Mouse (Mus musculus): ENCODE measurements around the gene Olfr251. TPM values are rescaled to one million over a fixed set of nuclear protein-coding genes. Genes with fewer than 3 reads are reported as not detected.
"Not testable (repeated sequence)": the region's sequence is repeated elsewhere in the genome, so short reads cannot be mapped to it uniquely, and the experiment has no call there.

Olfr251 gene
- polyA plus RNA-seq (2012; rRNA removed), result not detected in 2 replicates

DNA sequence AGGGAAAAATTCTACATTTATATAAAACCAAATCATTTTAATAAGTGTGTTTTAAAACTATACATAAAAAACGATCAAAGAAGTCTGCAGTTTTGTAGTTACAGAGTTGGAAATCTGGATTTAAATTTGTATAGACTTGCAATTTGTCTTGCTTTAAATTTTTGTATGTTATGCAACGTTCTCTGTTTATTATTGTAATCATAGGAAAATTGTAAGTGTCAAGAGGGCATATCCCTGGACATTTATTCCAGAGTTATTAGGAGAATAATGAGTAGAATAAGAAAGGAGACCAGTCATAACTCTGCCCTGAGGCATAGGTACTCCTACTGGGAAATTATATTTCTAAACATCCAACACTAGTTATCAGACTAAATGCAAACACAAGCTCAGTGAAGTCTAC is at the start of gene Olfr251:
TSS of gene Olfr251 (plus strand) at position 301 of the 400 bp plus-strand sequence.
- H3K4me1 ChIP-seq (ENCODE audit: control insufficient read depth, insufficient read depth, insufficient read length, low read length), result no peaks in the 10 kb centered on the region
- WGBS, result 50% methylated on average over 2 of the region's 2 CpGs
- no peaks in the 10 kb centered on the region for H3K36me3 ChIP-seq (ENCODE audit: control insufficient read depth, insufficient read depth, low read length)

GRCm38 (mm10) chr9:38328760-38329159 is 48.1 kb upstream of the Olfr251 start, which contains the start of gene Olfr25:
TSS of gene Olfr25 (plus strand) at chr9:38329060.
- Histone ChIP-seq H3K4me3 (ENCODE audit: low read depth, low read length) (no peak within 1 kb of the TSS), H3K27me3 (ENCODE audit: control insufficient read depth, insufficient read depth, low read length) (no peaks in the 10 kb centered on the region), H3K36me3 (ENCODE audit: control insufficient read depth, insufficient read depth, low read length) (no peaks in the 10 kb centered on the region), H3K4me1 (ENCODE audit: control insufficient read depth, insufficient read depth, insufficient read length, low read length) (no peaks in the 10 kb centered on the region), H3K27ac (ENCODE audit: insufficient read depth, low read depth, low read length) (no peak within 1 kb of the TSS)
- 67% methylated on average over 3 of the region's 3 CpGs for WGBS
- no peak for TF ChIP-seq CTCF (IDR thresholded peaks at IDR 0.05; ENCODE audit: extremely low read depth, insufficient read length, insufficient replicate concordance, low read depth, low read length)
- TF ChIP-seq POLR2A (IDR thresholded peaks at IDR 0.05; ENCODE audit: low read depth, low read length), result no peak

More for the DNA sequence above, at the start of gene Olfr251:
- H3K27ac ChIP-seq (ENCODE audit: insufficient read depth, low read depth, low read length), result no peak within 1 kb of the TSS
- TF ChIP-seq CTCF (IDR thresholded peaks at IDR 0.05; ENCODE audit: extremely low read depth, insufficient read length, insufficient replicate concordance, low read depth, low read length) (no peak), POLR2A (IDR thresholded peaks at IDR 0.05; ENCODE audit: low read depth, low read length) (no peak)
- H3K4me3 ChIP-seq (ENCODE audit: low read depth, low read length), result no peak within 1 kb of the TSS
- no peaks in the 10 kb centered on the region for H3K27me3 ChIP-seq (ENCODE audit: control insufficient read depth, insufficient read depth, low read length)

DNA sequence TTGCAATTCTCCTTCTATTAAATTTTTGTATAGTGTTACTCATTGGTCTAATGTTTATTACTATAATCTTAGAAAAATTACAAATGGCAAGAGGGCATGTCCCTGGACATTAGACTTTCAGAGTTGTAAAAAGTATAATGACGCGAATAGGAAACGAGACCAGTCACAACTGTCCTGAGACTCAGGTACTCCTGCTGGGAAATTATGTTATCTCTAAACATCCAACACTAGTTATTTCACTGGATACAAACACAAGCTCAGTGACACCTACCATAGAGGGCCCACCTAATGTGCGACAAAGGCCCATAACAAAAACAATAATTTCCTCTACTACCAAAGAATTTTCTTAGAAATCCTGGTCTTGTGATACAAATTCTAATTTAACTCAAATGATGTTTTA is 28.8 kb upstream of the Olfr251 start, which contains the start of gene Olfr898:
TSS of gene Olfr898 (plus strand) at position 301 of the 400 bp plus-strand sequence.
- Histone ChIP-seq H3K4me1 (ENCODE audit: control insufficient read depth, insufficient read depth, insufficient read length, low read length) (no peaks in the 10 kb centered on the region), H3K4me3 (ENCODE audit: low read depth, low read length) (no peak within 1 kb of the TSS), H3K36me3 (ENCODE audit: control insufficient read depth, insufficient read depth, low read length) (no peaks in the 10 kb centered on the region), H3K27me3 (ENCODE audit: control insufficient read depth, insufficient read depth, low read length) (no peaks in the 10 kb centered on the region), H3K27ac (ENCODE audit: insufficient read depth, low read depth, low read length) (no peak within 1 kb of the TSS)
- TF ChIP-seq POLR2A (IDR thresholded peaks at IDR 0.05; ENCODE audit: low read depth, low read length) (no peak), CTCF (IDR thresholded peaks at IDR 0.05; ENCODE audit: extremely low read depth, insufficient read length, insufficient replicate concordance, low read depth, low read length) (no peak)
- WGBS, result 82% methylated on average over 4 of the region's 4 CpGs

GRCm38 (mm10) chr9:38366596-38366995 is 10.3 kb upstream of the Olfr251 start, which contains the start of gene Olfr250:
TSS of gene Olfr250 (plus strand) at chr9:38366896.
- H3K4me1 ChIP-seq (ENCODE audit: control insufficient read depth, insufficient read depth, insufficient read length, low read length), result no peaks in the 10 kb centered on the region
- WGBS, result 91% methylated on average over 2 of the region's 2 CpGs
- no peak within 1 kb of the TSS for H3K4me3 ChIP-seq (ENCODE audit: low read depth, low read length)
- no peak for TF ChIP-seq CTCF (IDR thresholded peaks at IDR 0.05; ENCODE audit: extremely low read depth, insufficient read length, insufficient replicate concordance, low read depth, low read length)
- TF ChIP-seq POLR2A (IDR thresholded peaks at IDR 0.05; ENCODE audit: low read depth, low read length), result no peak
- H3K36me3 ChIP-seq (ENCODE audit: control insufficient read depth, insufficient read depth, low read length), result no peaks in the 10 kb centered on the region
- no peaks in the 10 kb centered on the region for H3K27me3 ChIP-seq (ENCODE audit: control insufficient read depth, insufficient read depth, low read length)
- no peak within 1 kb of the TSS for H3K27ac ChIP-seq (ENCODE audit: insufficient read depth, low read depth, low read length)

- no peak within 1 kb of the TSS for H3K4me3 ChIP-seq (ENCODE audit: low read depth, low read length)
- 69% methylated on average over 1 of the region's 1 CpGs for WGBS
- H3K36me3 ChIP-seq (ENCODE audit: control insufficient read depth, insufficient read depth, low read length), result no peaks in the 10 kb centered on the region
- no peaks in the 10 kb centered on the region for H3K27me3 ChIP-seq (ENCODE audit: control insufficient read depth, insufficient read depth, low read length)
- H3K27ac ChIP-seq (ENCODE audit: insufficient read depth, low read depth, low read length), result no peak within 1 kb of the TSS
- H3K4me1 ChIP-seq (ENCODE audit: control insufficient read depth, insufficient read depth, insufficient read length, low read length), result no peaks in the 10 kb centered on the region
- TF ChIP-seq CTCF (IDR thresholded peaks at IDR 0.05; ENCODE audit: extremely low read depth, insufficient read length, insufficient replicate concordance, low read depth, low read length) (no peak), POLR2A (IDR thresholded peaks at IDR 0.05; ENCODE audit: low read depth, low read length) (no peak)
Observed at GRCm38 (mm10) chr9:38401398-38401797, 24.5 kb downstream of the Olfr251 start, which contains the start of gene Olfr147. TSS of gene Olfr147 (plus strand) at chr9:38401698.

DNA sequence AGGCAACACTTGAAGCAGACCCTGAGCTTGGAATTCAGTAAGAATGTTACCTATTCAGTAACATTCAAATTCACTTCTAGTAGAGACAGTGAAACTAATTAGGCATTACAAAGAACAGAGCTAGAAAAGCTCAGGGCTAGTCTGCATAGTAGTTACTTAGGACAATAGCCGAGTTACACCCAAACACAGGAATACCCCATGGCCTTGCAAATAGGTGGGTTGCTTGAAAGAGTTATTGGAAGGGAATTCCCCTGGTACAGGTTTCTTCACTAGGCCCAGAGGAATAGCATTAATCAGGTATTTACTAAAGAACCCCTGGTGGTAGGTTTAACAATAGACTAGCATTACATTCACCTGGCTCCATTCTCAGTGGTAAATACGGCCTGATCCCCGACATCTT is 30.6 kb downstream of the Olfr251 start:
- not testable (repeated sequence) for H3K27me3 ChIP-seq (ENCODE audit: control insufficient read depth, insufficient read depth, low read length); H3K4me1 ChIP-seq (ENCODE audit: control insufficient read depth, insufficient read depth, insufficient read length, low read length); H3K4me3 ChIP-seq (ENCODE audit: low read depth, low read length); H3K27ac ChIP-seq (ENCODE audit: insufficient read depth, low read depth, low read length); H3K36me3 ChIP-seq (ENCODE audit: control insufficient read depth, insufficient read depth, low read length)
- 92% methylated on average over 3 of the region's 3 CpGs for WGBS

DNA sequence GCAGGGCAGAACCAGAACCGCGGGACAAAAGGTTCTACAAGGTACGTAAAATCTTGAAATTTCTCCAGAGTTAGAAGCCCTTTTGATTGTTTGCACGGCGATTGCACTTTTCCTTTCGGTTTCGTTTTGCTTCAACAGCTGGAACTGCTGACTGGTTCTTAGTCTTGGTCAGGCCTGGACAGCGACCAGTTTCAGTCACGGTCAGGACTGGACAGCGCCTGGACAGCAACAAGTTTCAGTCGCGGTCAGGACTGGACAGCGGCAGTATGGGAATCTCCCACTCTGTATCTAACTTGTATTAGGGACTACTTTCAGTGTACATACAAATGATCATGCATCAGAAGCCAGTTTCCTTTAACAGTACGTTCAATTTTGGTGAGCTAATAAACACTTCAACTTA is 36.6 kb downstream of the Olfr251 start:
- not testable (repeated sequence) for H3K4me1 ChIP-seq (ENCODE audit: control insufficient read depth, insufficient read depth, insufficient read length, low read length); H3K36me3 ChIP-seq (ENCODE audit: control insufficient read depth, insufficient read depth, low read length); H3K27me3 ChIP-seq (ENCODE audit: control insufficient read depth, insufficient read depth, low read length); H3K27ac ChIP-seq (ENCODE audit: insufficient read depth, low read depth, low read length); H3K4me3 ChIP-seq (ENCODE audit: low read depth, low read length)
- WGBS, result 87% methylated on average over 14 of the region's 14 CpGs

DNA sequence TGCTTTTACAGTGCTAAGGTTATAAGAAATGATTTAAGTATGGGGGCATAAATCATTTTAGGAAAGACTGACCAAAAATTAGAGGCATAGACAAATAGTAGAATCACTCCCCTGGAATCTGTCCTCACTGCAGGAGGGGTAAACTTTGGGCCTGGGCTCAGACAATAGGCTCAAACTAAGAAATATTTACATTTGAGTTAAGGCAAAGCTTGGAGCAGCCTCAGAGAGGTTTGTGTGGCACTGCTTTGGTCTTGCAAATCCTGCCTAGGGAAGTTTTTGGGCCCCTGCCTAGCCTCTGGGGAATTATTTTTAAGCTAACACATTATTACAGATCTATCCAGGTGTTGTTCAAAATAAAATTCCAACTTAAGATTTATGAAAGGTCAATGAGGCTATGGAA is 46.9 kb downstream of the Olfr251 start:
- TF ChIP-seq CTCF (IDR thresholded peaks at IDR 0.05; ENCODE audit: extremely low read depth, insufficient read length, insufficient replicate concordance, low read depth, low read length), result no peak
- TF ChIP-seq POLR2A (IDR thresholded peaks at IDR 0.05; ENCODE audit: low read depth, low read length), result no peak
- no peaks in the 10 kb centered on the region for H3K36me3 ChIP-seq (ENCODE audit: control insufficient read depth, insufficient read depth, low read length)
- no peaks in the 10 kb centered on the region for H3K27me3 ChIP-seq (ENCODE audit: control insufficient read depth, insufficient read depth, low read length)
- H3K4me1 ChIP-seq (ENCODE audit: control insufficient read depth, insufficient read depth, insufficient read length, low read length), result no peaks in the 10 kb centered on the region
- no peak overlapping the region for H3K4me3 ChIP-seq (ENCODE audit: low read depth, low read length)
- H3K27ac ChIP-seq (ENCODE audit: insufficient read depth, low read depth, low read length), result no peak overlapping the region
